Mouse (Mus musculus) activated CD4-positive, CD25-positive, alpha-beta regulatory T cell, adult 4 months (primary cell): ENCODE measurements around the gene Adgrg4. TPM values are rescaled to one million over a fixed set of nuclear protein-coding genes. Genes with fewer than 3 reads are reported as not detected.

ENCODE experiments used
- ATAC-seq: one replicate; pipeline ENCODE4 v1.8.0; 2017
- polyA plus RNA-seq, 2 experiments: library from polyadenylated mRNA; unstranded; fragments of 100-300 nt; shearing (Covaris generic); gene quantifications; one replicate each; pipeline ENCODE4 v1.2.1; 2017

Gene Adgrg4
- polyA plus RNA-seq = not detected

- ATAC-seq = no peak
These were observed at the start of gene Adgrg4 for GRCm38 (mm10) chrX:56869863-56870262. Gene Adgrg4, plus strand, starts transcription at chrX:56870163.

DNA sequence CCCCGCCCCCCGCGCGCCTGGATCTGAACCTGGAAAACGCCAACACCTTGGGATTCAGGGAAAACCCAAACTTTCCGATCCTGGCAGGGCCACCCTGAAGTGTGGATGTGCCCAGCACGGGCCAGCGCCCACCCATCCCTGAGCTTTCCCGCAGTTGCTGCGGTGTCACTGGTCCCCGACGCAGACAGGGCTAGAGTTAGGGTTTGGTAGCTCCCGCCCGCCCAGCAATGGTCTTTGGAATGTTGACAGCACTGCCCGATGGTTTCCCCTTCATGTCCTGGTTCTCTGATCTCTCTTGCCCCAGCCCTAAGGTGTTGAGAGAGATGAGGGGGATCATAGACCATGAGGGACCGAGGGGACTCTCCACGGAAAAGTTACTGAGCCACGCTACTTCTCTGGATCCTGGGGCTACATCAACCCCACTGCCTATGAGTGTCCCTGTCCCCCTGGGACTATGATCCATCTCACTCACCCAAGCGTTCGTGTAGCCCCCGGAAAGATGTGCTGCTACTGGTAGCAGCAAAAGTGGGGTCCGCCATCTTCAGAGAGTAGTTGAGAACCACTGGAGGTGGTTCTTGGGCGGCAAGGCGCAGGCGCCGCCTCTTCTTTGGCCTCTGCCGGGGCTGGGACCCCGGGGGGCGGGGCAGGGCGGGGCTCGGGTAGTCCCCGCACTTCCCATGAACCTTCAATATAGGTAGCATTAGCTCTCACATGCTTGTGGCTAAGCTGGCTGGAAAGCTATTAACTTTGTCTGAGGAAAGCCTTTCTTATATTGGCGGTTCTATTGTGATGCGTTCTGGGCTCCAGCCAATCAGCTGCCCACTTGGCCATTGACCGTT is 48.0 kb upstream of the Adgrg4 start, which contains the start of gene Map7d3:
Gene Map7d3, minus strand, starts transcription at position 562 of the 839 bp plus-strand sequence.
- no peak for ATAC-seq

GRCm38 (mm10) chrX:56827492-56827891 is 42.5 kb upstream of the Adgrg4 start:
- no peak for ATAC-seq

GRCm38 (mm10) chrX:56835842-56836241 is 34.1 kb upstream of the Adgrg4 start:
- ATAC-seq = no peak

DNA sequence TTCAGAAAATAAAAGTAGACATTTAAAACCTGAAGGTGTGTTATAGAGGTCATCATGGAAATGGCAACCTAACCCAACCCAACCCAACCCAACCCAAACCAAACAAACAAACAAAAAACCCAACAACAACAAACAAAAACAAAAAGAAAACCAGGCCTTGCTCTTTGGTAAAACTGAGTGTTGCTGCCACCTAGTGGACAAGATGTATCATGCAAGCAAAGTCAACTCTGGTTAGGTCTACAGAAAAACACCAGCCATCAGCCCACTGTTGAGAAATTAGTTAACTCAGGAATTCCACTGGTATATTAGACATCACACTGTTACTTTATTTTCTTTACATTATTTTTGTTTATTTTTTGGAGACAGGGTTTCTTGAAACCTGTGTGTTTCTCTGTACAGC is 30.6 kb upstream of the Adgrg4 start:
- ATAC-seq = no peak

GRCm38 (mm10) chrX:56841255-56841654 is 28.7 kb upstream of the Adgrg4 start:
- no peak for ATAC-seq

GRCm38 (mm10) chrX:57012891-57013290 is 142.9 kb downstream of the Adgrg4 start:
- no peak for ATAC-seq

DNA sequence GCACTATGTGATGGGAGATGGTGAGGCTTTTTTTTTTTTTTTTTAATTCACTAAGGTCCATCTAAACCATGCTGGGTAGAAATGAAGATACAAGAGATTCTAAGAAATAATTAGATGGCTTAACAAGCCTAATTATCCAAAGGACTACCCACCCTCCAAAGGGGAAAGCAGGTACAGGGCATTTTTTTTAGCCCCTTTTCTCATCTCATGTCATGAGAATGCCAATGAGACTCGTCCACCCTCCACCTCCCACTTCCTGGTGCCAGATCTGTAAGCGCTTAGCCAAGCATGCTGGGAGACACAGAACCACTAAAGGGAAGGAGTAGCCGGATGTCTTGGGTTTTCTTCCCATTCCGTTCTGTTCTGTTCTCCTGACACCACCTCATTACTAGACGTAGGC is 172.8 kb downstream of the Adgrg4 start, which contains the start of gene Brs3:
Gene Brs3, plus strand, starts transcription at position 301 of the 400 bp plus-strand sequence.
- no peak for ATAC-seq

- ATAC-seq = no peak
These were observed 173.9 kb downstream of the Adgrg4 start for GRCm38 (mm10) chrX:57043869-57044268.

Other genes starting within 250 kb of the Adgrg4 start
- not detected for gene Fhl1, start 138.4 kb upstream of the Adgrg4 start, polyA plus RNA-seq
- under 1 TPM; 0.33 TPM for gene Map7d3, start 47.8 kb upstream of the Adgrg4 start, polyA plus RNA-seq
- gene Brs3, start 172.9 kb downstream of the Adgrg4 start, polyA plus RNA-seq = not detected
- gene Htatsf1, start 183.4 kb downstream of the Adgrg4 start, polyA plus RNA-seq = 10 to 100 TPM; 23.3 to 30.3 TPM
- not detected for gene Vgll1, start 217.9 kb downstream of the Adgrg4 start, polyA plus RNA-seq